Mouse (Mus musculus) intestine, postnatal 0 days (tissue): ENCODE data around the gene Prss36. TPM values are rescaled to one million over a fixed set of nuclear protein-coding genes. Genes with fewer than 3 reads are reported as not detected.

Source experiments
- ATAC-seq: fragments of 200-750 bp; cut with Nextera tagmentation; 2 replicates; pipeline ENCODE4 v1.8.0; 2017; ENCODE audit warnings: mild to moderate bottlenecking, moderate TSS enrichment, moderate library complexity
- H3K27ac ChIP-seq: fragments of 300-500 bp; sonication (generic); 2 replicates; pipeline ENCODE4 v1.5.1; 2014; ENCODE audit warnings: mild to moderate bottlenecking, low read depth, low read length, moderate library complexity
- H3K27me3 ChIP-seq: fragments of 300-500 bp; sonication (generic); replicated peaks from 2 replicates; pipeline ENCODE4 v1.6.1; 2014; ENCODE audit warnings: low read length, mixed read lengths; ENCODE audit not compliant: control insufficient read depth, insufficient read depth
- H3K36me3 ChIP-seq: fragments of 300-500 bp; sonication (generic); 2 replicates; pipeline ENCODE4 v1.6.1; 2014; ENCODE audit warnings: mild to moderate bottlenecking, moderate library complexity; ENCODE audit not compliant: control insufficient read depth, insufficient read depth
- H3K4me1 ChIP-seq: fragments of 300-500 bp; sonication (generic); replicated peaks from 2 replicates; pipeline ENCODE4 v1.6.1; 2014; ENCODE audit warnings: antibody characterized with exemption, low read length, mixed read lengths; ENCODE audit not compliant: control insufficient read depth, insufficient read depth
- H3K4me2 ChIP-seq: fragments of 300-500 bp; sonication (generic); replicated peaks from 2 replicates; pipeline ENCODE4 v1.6.1; 2014; ENCODE audit warnings: low read depth, mild to moderate bottlenecking, moderate library complexity
- H3K4me3 ChIP-seq: fragments of 300-500 bp; sonication (generic); 2 replicates; pipeline ENCODE4 v1.5.1; 2014; ENCODE audit warnings: low read depth, low read length
- H3K9ac ChIP-seq: fragments of 300-500 bp; sonication (generic); 2 replicates; pipeline ENCODE4 v1.6.1; 2014; ENCODE audit warnings: mild to moderate bottlenecking, low read depth, low read length
- H3K9me3 ChIP-seq: fragments of 300-500 bp; sonication (generic); 2 replicates; pipeline ENCODE4 v1.6.1; 2016; ENCODE audit warnings: mixed run types; ENCODE audit not compliant: control insufficient read depth
- CTCF ChIP-seq: sonication (generic); IDR thresholded peaks from 2 replicates; pipeline ENCODE4 v1.5.1; 2016; ENCODE audit warnings: low read depth, mild to moderate bottlenecking, control low read depth, antibody characterized with exemption, moderate library complexity
- WGBS: fragments of 180-500 bp; shearing (Covaris S2); extraction: QIAGEN DNeasy Blood & Tissue Kit; methylation state at CpG from one replicate; pipeline ENCODE4 v1.1.7; 2014; 5-methylcytosine and 5-hydroxymethylcytosine counted together
- polyA plus RNA-seq: library from polyadenylated mRNA; unstranded; fragments of >200 nt; fragmentation: Nextera tagmentation; extraction: Ambion mirVana; gene quantifications from 2 replicates; pipeline ENCODE4 v1.2.1, GENCODE M21; 2015

Gene Prss36
- polyA plus RNA-seq, 1 experiment from 2014 or later: 6.3 TPM

DNA sequence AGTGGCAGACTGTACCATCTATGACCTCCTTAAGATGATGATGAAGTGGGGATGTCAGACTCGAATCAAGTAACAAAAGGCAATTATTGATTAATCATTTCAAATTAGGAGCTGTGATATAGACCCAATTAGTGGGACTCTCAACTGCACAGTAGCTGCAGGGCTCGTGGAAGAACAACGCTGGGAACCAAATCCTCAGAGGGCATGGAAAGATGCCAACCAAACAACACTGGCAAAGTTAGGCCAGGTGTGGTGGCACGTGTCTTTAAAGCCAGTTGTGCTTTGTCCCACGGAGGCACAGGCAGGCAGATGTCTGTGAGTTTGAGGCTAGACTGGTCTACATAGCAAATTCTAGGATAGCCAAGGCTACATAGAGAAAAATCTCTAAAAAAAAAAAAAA, 15.9 kb downstream of the Prss36 start:
- WGBS: 68% methylated on average over 5 of the region's 5 CpGs
- ATAC-seq: no peak

DNA sequence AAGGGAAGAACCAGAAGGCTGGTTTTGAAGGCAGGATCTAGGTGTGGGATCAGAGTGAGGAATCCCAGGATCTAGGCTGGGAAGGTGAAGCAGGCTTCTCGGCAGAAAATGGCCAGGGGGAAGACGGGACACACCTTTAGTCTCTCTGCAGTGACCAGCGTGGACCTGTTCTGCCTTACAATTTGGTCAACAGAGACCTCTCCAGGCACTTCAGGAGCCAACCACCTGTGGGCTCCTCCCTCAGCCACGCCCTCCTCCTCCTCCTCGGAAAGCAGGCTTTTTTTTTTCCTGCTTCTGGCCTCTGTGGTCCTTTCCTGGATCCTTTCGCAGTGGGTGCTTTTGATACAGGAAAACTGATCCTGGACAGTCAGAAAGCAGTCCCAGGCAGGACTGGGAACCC, 16.6 kb downstream of the Prss36 start, which contains the start of gene Prss8:
Gene Prss8, minus strand, starts transcription at position 182 of the 400 bp plus-strand sequence.
- WGBS: 13% methylated on average over 6 of the region's 6 CpGs
- H3K27ac ChIP-seq: peak within 1 kb of the TSS; percentile 84
- no peaks in the 10 kb centered on the region for H3K9me3 ChIP-seq
- peak within 1 kb of the TSS; percentile 68 for H3K4me2 ChIP-seq
- no peaks in the 10 kb centered on the region for H3K27me3 ChIP-seq
- H3K36me3 ChIP-seq: peaks cover 10% of the 10 kb centered on the region; the same call in 1 of the 2 replicates
- no peak for TF ChIP-seq CTCF
- peaks cover 4% of the 10 kb centered on the region; the same call in 1 of the 2 replicates for H3K4me1 ChIP-seq
- peak within 1 kb of the TSS; percentile 54 for H3K4me3 ChIP-seq
- H3K9ac ChIP-seq: peak within 1 kb of the TSS; percentile 67
- ATAC-seq: 0 out of 2 replicates have a peak, but pooled peaks have one; percentile 26

More for the DNA sequence above, 15.9 kb downstream of the Prss36 start:
- H3K9me3 ChIP-seq: no peaks in the 10 kb centered on the region
- peaks cover 4% of the 10 kb centered on the region; the same call in 1 of the 2 replicates for H3K4me1 ChIP-seq
- H3K9ac ChIP-seq: no peak overlapping the region
- H3K36me3 ChIP-seq: peaks cover 10% of the 10 kb centered on the region; the same call in 1 of the 2 replicates
- no peak for TF ChIP-seq CTCF
- H3K4me3 ChIP-seq: no peak overlapping the region
- no peaks in the 10 kb centered on the region for H3K27me3 ChIP-seq
- H3K4me2 ChIP-seq: no peak overlapping the region
- H3K27ac ChIP-seq: no peak overlapping the region

DNA sequence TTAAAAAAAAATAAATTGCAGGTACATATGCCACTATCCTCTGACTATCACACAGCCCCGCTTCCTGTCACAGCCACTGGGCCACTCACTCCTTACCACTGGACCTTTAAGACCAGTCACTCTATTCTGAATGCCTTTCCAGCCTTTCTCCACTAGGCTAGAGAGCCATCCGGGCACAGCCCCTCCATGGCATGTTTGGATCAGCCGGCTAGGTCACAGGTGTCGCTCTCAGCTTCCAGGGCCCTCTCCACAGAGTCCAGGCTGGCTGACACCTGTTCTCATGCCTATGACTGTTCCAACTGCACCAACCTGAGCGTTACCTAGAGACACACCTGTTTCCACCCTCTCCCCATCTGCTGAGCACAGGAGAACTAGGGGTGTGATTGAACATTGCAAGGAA, 17.9 kb downstream of the Prss36 start:
- H3K4me2 ChIP-seq: peak overlapping the region; percentile 68
- H3K9ac ChIP-seq: peak overlapping the region; percentile 67; the same call in 1 of the 2 replicates
- peak overlapping the region; percentile 54 for H3K4me3 ChIP-seq
- no peaks in the 10 kb centered on the region for H3K27me3 ChIP-seq
- H3K9me3 ChIP-seq: no peaks in the 10 kb centered on the region
- peak overlapping the region; percentile 84 for H3K27ac ChIP-seq
- peaks cover 5% of the 10 kb centered on the region; the same call in 1 of the 2 replicates for H3K4me1 ChIP-seq
- WGBS: 25% methylated on average over 5 of the region's 5 CpGs
- ATAC-seq: peak; percentile 20
- peak; percentile 41 for TF ChIP-seq CTCF
- peaks cover 10% of the 10 kb centered on the region; the same call in 1 of the 2 replicates for H3K36me3 ChIP-seq

DNA sequence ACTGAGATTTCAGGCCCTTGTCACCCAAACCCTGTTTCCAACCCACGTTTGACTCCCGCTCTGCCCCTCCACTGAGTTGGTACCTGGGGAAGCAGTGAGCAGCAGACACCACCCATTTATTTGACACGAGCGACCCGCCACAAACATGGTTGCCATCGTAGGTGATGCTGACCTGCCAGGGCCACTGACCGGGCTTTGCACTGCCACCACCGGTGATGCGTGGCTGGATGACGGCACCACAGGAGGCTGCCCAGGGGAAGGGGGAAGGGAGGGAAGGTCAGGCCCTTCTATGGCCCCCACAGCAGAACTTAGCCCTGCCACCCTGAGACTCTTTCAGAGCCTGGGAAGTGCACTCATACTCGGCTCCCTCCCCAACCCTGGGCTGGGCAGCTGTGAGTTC, 18.8 kb downstream of the Prss36 start:
- H3K27ac ChIP-seq: peak overlapping the region; percentile 84
- WGBS: 75% methylated on average over 11 of the region's 11 CpGs

DNA sequence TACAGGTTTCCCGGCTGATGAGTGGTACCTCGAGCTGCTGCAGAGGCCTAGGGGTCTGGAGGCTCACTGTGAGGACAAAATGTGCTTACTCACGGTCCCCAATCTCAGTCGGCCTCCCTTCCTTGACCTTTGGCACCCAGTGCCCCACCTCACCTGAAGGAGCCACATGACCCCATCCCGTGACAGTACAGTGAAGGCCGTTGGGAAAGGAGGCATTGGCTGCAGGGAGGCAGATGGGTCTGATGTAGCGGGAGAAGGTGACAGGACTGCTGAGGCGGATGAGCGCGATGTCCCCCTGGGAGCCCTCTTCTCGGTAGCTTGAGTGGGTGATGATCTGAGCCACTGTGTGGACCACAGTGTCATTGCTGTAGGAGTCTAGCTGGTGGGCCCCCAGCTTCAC, 19.7 kb downstream of the Prss36 start:
- Histone ChIP-seq H3K9me3 (no peaks in the 10 kb centered on the region), H3K9ac (no peak overlapping the region), H3K4me3 (no peak overlapping the region), H3K27ac (peak overlapping the region; percentile 84), H3K4me2 (peak overlapping the region; percentile 68), H3K36me3 (peaks cover 10% of the 10 kb centered on the region; the same call in 1 of the 2 replicates), H3K4me1 (peaks cover 12% of the 10 kb centered on the region; the same call in 1 of the 2 replicates), H3K27me3 (no peaks in the 10 kb centered on the region)
- WGBS: 63% methylated on average over 11 of the region's 11 CpGs
- no peak for TF ChIP-seq CTCF
- ATAC-seq: peak; percentile 25

More for the DNA sequence above, 18.8 kb downstream of the Prss36 start:
- ATAC-seq: no peak
- Histone ChIP-seq H3K4me1 (peaks cover 12% of the 10 kb centered on the region; the same call in 1 of the 2 replicates), H3K36me3 (peaks cover 10% of the 10 kb centered on the region; the same call in 1 of the 2 replicates), H3K27me3 (no peaks in the 10 kb centered on the region), H3K9me3 (no peaks in the 10 kb centered on the region), H3K9ac (peak overlapping the region; percentile 31; the same call in 1 of the 2 replicates), H3K4me3 (peak overlapping the region; percentile 54; the same call in 1 of the 2 replicates), H3K4me2 (peak overlapping the region; percentile 68)
- no peak for TF ChIP-seq CTCF

DNA sequence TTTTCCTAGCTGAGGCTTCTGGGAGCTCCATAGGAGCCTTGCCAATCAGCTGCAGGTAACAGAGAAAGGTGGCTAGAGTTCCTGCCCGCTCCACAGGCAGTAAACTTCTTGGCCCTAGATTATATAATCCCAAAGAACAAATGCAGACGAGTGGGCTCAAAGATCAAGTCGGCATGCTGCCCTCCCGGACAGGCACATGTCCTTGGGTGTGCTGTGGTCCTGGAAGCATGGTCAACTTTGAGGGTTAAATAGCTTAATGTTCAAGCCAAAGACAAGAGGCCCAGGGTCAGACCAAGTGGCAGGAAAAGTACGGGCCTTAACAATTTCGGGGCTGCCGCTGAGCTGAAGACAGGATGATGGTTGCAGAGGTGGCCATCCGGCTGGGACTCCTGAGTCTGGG, 20.5 kb downstream of the Prss36 start:
- Histone ChIP-seq H3K4me3 (no peak overlapping the region), H3K9me3 (no peaks in the 10 kb centered on the region), H3K4me2 (no peak overlapping the region), H3K36me3 (peaks cover 10% of the 10 kb centered on the region; the same call in 1 of the 2 replicates), H3K27ac (peak overlapping the region; percentile 84), H3K27me3 (no peaks in the 10 kb centered on the region), H3K9ac (0 out of 2 replicates have a peak overlapping the region, but pooled peaks have one; percentile 31), H3K4me1 (peaks cover 7% of the 10 kb centered on the region; the same call in 1 of the 2 replicates)
- no peak for TF ChIP-seq CTCF
- WGBS: 57% methylated on average over 8 of the region's 8 CpGs
- ATAC-seq: no peak
